Mouse (Mus musculus) stomach, postnatal 0 days (tissue): ENCODE measurements around the gene Hoxd11.

Experiments
- CTCF ChIP-seq: IDR thresholded peaks from 2 replicates; pipeline ENCODE4 v1.5.1; 2016; ENCODE audit warnings: antibody characterized with exemption, low read depth, mild to moderate bottlenecking, moderate library complexity
- EP300 ChIP-seq: optimal IDR thresholded peaks from 2 replicates; pipeline ENCODE3; 2016; ENCODE audit warnings: antibody characterized with exemption

DNA sequence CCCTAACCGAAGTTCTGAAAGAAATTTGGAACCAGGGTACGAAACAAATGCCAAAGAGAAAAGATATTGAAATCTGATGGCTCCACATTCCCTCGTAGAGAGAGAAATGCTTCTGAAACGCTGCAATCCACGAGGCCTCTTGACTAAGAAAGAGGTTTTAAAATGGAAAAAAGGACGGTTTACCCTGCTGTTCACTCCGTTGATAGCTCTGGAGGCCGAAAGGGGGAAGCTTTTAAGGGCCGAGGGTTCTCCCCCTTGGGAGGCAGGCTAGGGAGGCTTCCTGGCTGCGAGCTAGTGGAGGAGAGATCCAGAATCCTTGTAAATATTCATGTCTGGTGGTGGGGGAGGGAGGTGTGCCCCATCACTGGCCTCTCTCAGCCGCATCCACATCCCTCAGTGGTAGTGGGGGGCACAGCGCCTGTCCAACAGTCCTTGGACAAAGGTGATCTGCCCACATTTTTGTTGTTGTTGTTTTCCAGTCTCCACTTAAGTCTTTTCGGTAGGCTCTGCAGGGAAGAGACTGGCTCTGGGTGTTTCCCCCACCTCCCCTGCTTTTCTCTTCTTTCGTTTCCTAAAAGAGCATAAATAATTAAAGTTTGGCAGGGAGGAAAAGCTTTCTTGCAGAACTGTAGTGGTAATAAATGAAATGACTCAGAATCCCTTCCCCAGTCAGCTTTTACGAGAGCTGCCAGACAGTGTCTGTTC is at the start of gene Hoxd11:
- TF ChIP-seq CTCF (no peak), EP300 (no peak)
